Mouse (Mus musculus): ENCODE data around the gene Best1.

Gene Best1

DNA sequence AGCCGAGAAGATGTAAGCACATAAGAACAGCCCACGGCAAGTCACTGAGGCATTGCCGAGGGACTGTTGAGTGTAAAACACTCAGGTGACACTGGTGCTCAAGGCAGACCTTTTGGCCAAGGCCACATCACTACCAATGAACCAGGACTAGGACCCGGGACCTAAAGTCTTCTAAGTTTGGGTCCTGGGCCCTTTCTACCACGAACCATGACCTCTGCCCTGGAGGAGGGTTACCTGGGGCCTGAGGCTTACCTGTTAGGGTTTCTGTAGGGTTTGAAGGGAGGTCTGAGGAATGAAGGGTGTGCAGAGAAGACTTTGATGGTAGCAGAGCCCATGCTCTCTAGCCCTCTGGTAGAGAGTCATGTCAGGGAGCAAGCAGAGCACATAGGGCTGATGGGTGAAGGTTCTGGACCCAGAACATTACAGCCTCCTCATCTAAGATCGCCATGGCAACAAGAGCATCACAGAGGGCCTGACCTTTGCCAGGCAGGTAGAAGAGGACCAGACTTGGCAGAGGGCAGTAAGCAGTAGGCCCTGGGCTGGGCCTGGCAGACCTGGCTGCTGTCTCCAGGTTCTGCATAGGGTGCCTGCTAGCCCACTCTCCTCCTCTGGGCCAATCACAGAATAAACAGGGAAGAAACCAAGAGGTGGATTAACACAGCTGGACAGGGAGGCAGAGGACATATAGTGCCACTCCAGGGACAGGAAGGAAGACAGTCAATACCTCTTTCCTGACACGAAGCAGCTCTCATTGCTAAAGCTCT lies at the start of gene Best1, which contains the start of gene Rab3il1:
Best1 (minus strand) TSS at position 428 of the 764 bp plus-strand sequence.
Rab3il1 (plus strand) TSS at position 464 of the 764 bp plus-strand sequence.
- no peak for DNase-seq (ENCODE audit: low read depth)

DNA sequence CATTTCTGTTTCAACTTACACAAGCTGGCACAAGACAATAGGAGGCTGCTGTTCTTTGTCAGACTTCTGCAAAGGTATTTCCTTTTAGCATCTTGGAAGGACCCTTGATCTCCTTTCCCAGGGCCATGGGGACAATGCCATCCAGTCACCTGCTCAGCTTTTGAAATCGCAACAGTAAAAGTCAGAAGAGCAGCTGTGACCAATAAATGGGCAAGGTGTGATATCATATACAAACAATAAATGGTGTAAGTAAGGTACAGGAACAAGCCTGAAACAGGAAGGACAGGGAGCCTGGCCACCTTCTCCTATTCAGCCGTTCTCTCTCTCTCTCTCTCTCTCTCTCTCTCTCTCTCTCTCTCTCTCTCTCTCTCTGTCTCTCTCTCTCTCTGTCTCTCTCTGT lies 49.0 kb upstream of the Best1 start:
- DNase-seq (ENCODE audit: low read depth): no peak

DNA sequence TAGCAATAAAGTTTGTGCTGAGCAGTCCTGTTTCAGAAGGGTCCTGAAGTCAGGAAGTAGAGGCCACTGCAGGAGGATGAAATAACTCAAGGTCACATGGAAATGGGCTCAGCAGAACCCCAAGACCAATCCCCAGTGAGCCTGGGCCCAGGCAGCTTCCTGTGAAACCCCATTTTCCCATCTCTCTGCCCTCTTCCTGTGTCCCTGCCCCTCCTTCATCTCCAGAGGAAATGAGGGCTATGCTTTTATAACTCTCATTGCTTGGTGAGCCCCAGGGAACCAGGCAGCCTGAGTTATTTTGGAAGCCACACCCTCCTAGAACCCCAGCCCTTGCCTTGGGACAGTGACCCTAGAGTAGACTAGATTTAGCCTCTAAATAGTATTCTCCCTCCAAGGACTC lies 48.1 kb upstream of the Best1 start:
- no peak for DNase-seq (ENCODE audit: low read depth)

DNA sequence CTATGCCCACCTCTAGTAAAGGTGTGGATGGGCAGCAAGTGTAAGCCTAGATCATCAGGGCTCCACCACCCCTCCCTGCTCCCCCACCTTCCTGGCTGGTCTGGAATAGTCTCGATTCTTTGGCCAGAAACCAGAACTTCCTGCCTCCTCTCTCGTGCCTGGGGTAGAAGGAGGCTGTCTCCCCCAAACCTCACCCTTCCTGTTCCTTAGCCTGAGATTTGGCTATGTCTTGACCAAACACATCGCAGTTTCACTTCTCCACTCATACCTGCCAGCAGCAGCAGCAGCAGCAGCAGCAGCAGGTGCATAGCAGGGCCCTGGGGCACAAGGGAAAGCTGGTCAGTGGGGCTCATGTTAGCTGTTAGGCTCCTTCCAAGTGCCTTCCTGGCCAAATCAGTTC lies 45.5 kb upstream of the Best1 start:
- no peak for DNase-seq (ENCODE audit: low read depth)

DNA sequence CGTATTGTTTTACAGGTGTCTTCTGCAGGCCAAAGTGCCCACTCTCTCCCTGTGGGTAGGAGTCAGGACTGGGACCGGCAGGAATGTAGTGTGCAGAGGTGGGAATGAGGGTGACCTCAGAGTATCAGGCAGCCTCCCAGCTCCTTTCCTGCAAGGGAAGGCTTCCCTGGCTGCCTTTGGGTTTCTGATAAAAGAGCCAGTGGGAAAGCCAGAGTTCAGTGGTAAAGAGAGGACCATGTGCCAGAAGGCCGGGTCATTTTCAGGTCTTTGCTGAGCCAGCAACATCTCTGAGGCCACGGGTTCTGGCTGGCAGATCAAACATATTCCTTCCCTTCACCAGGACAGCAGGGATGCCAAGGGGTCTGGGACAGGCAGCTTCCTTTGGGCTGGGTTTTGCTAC lies 44.9 kb upstream of the Best1 start:
- DNase-seq (ENCODE audit: low read depth): no peak

DNA sequence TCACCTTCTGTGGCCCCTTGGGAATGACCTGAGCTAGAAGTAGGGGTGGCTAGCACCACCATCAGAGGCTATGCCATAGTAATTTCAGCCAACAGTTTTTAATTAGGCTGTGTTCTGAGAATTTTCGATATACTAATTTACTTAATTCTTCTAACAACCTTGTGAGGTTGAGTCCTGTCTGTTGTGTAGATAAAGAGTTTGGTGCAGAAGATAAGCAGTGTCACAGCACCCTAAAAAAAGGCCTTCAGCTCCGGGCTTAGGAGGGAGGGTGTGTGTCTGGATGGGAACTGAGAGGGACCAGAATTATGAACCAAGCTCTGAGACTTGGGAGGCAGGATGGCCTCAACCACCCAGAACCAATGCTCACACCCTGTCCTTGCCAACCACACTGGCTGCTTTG lies 44.3 kb upstream of the Best1 start:
- no peak for DNase-seq (ENCODE audit: low read depth)

DNA sequence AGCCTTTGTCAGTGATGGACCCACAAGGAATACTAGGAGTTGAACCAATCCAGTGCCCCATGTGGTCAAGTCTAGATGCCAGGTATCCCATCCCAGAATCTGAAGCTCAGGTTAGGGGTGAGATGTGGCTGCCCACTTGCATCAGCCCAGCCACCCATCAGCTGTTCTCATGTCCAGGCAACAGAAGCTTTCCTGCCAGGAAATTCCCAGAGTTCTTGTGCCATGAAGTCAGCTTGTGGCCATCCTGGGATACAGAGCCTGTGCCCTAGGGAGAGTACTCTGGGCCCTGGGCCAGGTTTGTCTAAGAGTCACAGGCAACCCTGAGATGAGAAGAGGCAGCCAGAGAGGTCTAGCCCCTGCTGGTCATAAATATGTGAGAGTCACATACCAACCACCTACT lies 42.2 kb upstream of the Best1 start:
- no peak for DNase-seq (ENCODE audit: low read depth)

DNA sequence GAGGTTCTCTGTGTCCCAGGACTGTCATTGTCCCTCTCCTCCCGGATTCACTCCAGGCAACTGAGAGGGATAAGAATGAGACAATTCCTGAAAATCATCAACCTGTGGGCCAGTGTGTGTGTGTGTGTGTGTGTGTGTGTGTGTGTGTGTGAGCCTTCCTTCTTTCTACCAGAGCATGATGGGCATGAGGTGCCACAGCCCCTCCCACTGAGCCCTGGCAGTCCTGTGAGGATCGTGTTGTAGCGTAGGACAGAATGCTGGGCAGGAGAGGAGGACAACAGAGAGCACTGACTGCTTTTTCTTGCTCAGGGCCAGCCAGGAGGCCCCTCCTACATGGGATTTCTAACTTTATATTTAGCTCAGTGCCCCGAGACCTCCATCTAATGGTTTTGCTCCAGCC lies 41.4 kb upstream of the Best1 start:
- no peak for DNase-seq (ENCODE audit: low read depth)

DNA sequence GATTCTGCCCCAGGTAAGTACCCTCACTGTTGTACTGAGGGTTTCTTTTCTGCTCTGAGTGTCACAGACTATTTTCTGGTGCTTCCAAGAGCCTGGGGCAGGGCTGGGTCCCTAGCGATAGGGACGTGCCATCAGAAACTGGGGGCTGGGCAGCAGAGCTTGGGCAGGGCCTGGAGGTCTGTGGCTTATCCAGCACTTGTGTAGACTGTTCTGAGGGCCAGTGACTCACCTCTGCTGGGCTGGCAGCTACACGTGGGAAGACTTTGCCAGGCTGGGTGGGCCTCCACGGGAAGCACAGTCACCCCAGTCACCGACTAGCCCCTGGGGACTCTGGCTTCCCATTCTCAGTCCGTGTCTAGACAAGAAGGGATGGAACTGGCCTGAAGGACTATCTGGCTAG lies 40.8 kb upstream of the Best1 start:
- DNase-seq (ENCODE audit: low read depth): no peak

DNA sequence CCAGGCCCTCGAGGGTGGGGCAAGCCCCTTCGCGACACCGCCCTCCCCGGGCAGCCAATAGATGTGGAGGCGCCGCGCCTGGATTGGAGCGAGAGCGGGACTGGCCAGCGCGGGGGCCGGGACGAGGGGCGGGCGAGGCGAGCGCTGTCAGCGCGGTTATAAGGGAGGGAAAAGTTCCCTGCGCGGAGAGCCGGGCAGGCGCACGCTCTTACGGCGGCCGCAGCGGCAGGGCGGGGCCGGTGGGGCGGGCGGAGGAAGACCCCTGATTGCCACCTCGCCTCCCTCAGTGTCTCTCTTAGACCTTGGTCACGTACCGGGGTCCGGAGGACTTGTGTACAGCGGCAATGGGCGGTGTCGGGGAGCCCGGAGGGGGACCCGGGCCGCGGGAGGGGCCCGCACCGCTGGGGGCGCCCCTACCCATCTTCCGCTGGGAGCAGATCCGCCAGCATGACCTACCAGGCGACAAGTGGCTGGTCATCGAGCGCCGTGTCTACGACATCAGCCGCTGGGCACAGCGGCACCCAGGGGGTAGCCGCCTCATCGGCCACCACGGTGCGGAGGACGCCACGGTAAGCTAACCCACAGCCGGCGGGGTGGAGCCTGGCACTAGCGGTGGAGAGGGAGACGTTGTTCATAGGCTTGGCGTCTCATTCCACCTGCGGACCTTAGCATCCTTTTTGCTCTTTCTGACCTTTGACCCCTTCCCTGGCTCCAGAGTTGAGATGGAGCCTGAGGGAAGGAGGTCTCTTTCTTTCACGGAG lies 40.1 kb upstream of the Best1 start, which contains the start of gene Fads3:
Fads3 (plus strand) TSS at position 182 of the 761 bp plus-strand sequence.
- DNase-seq (ENCODE audit: low read depth): no peak

DNA sequence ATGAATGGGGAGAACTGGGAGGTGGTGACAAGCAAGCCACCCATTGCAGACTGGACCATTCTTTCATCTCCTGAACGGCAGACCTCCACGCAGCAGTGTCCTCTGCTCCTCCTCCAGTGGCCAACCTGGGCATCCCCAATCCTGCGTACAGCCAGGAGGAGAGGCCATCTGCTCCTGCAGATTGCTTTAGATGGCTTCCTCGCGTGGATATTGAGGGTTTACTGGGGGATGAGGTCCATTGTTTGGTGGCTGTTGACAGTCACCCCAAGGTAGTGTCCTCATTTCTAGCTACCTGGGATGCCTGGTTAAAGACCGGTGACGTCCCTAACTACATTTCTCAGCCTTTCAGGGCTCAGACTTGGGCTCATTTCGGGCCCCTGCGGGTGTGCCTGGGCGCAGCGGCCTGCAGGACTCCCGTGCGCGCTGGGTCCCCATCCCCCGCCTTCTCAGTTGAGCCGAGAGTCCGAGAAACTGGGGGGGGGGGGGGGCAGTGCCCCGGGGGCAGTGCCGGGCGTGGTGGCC lies 39.5 kb upstream of the Best1 start:
- no peak for DNase-seq (ENCODE audit: low read depth)

DNA sequence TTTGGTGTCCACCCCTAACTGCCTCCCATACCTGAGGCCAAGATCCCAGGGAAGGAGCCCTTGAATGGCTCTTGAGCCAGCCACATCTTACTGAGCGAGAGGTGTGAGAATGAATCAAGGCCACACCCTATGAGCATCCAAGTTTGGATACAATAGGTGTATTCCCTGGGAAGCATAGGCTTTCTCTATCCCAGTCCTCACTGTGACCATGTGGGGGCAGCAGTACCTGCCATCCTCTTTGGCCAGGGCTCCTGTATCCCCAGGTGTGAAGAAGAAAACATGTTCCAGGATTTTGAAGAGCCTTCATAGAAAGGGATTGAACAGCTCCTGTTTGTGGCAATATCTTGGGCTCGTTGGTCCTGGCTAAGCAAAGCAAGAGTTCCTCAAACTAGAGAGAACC lies 38.2 kb upstream of the Best1 start:
- DNase-seq (ENCODE audit: low read depth): no peak

DNA sequence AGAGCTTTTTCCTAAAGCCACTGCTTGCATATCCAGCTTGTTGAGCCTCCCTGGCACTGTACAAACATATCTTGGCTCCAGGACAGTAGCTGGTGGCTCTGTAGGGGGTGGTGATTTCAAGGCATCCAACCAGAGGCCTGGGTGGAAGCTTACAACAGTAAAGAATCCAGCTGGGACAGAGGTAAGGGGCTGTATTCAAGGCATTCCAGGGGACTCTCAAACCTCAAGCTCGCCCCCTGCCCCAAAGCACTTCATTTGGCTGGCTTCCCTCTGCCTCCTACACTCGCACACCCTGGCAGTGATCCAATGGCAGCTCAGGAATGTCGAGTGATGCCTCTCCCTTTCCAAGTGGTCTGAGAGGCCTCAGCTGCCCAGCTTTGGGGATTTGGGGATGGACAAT lies 37.5 kb upstream of the Best1 start:
- DNase-seq (ENCODE audit: low read depth): no peak

DNA sequence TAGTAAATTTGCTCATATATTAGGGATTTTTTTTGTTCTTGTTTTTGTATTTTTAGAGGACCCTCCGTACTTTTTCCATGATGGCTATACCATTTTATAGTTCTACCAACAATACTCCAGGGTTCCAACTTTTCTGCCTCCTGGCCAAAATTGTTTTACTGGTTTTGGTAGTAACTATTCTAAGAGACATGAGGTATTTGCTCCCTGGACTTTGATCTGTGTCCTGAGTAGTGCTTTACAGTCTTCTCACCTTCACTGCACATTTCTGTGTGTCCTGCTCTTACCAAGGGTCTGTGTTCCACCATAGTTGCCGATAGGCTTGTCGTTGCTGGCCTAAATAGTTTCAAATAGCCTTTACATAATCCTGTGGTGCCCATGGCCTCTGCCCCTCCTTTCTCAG lies 36.9 kb upstream of the Best1 start:
- DNase-seq (ENCODE audit: low read depth): no peak

DNA sequence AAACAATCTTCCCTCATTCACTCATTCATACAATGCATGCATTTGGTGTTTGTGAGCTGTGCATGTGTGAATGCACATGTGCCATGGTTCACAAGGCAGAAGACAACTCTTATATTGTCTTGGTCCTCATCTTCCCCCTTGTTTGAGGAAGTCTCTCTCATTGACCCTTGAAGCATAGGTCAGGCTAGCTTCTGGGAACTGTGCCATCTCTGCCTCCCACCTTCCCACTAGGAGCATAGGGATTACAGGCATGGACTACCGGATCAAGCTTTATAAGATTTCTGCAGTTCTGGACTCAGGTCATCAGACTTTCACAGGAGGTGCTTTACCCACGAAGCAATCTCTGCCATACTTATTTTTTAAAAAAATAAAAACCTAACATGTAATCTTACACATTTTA lies 36.1 kb upstream of the Best1 start:
- no peak for DNase-seq (ENCODE audit: low read depth)

DNA sequence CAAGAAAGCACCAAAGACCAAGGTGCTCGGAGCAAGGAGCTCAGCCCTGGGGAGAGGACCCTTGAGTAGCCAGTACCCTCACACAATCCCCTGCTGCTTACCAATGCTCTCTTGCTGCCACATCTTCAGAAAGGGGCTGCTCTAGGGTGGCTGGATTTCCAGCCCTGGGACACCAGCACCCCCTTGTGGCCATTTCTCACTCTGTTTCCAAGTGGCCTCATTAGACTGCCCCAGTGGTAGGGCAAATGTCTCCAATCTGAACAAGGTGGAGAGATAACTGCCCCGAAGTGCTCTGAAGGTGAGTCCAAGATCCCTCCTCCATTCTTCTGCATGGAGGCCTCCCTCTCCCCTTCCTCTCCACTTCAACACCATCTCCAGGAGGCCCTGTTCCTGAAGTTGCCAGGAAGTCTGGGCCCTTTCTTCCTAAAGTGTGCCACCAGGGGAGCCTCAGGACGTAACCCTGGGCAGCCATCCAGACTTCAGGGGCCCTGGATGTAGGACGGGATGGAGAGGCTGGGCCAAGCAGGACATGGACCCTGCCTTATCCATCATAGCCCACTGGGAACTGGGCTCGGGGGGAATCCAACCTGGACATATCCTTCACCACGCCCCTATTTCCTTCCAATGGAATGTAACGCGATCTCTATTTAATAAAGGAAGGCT lies 33.5 kb upstream of the Best1 start:
- peak; percentile 82 for DNase-seq (ENCODE audit: low read depth)

DNA sequence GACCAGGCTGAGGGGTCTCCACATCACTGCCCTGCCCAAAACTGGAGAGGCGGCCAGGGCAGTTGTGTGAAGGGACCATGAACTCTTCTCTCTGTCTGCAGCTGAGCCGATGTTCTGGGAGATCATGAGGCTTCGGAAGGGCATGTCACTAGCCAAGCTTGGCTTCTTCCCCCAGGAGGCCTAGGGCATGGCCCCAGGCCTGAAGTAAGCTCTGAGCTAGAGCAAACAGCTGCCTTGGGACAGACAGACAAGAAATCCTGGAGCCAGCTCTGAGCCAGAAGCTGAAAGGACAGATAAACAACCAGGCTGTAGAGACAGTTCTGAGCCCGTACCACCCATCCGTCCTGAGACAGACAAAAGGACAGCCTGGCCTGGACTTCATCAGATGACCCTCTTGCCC lies 32.9 kb upstream of the Best1 start:
- no peak for DNase-seq (ENCODE audit: low read depth)

DNA sequence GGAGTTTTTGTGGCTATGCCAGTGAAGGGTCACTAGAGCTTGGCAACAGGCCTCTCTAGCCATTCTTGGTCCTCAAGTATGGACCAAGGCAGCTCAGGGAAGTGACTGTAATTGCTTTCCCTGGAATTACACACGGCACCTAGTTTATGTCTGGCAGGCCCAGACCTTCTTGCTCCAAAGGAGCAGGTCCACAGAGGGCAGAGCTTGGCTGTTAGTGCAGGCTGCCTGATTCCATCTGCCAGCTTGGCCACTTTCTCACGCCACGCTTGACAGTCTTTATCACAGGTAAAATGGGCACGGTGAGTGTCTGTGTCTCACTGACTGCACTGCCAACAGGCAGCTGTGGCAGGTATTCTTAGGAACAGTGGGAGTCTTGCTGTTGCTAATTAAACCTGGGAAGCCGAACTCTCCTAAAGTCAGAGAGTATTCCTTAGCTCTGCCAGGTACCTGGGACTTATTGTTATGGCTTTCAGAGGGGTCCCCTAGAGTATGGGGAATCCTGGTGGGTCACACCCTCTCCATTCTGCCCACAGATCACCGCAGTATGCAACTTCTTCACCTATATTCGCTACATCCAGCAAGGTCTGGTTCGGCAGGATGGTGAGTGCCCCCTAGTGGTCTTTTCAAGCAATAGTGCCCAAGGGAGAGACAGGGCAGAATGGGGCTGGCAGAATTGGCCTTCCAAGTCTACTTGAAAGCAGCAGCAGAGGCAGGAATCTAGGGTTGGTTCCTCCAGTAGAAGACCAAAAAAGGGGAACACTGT lies 32.0 kb upstream of the Best1 start:
- DNase-seq (ENCODE audit: low read depth): no peak

DNA sequence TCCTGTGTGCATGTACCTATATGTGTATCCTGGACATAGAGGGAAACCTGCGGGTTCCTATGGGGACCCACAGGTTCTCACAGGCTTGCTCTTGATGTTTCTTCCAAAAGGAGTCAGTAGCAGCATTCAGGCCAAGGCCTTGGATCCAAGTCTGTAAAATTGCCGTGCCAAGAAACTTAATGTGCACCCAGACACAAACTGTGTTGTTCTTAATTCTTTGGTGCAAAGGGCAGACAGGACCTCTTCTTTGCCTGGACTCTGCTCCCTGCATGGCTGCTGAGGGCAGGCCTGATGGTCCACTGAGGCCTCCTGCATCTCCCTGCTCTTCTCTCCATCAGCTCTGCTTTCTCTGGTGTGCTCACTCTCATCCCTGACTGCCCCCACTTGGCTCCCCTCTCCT lies 28.3 kb upstream of the Best1 start:
- DNase-seq (ENCODE audit: low read depth): no peak

DNA sequence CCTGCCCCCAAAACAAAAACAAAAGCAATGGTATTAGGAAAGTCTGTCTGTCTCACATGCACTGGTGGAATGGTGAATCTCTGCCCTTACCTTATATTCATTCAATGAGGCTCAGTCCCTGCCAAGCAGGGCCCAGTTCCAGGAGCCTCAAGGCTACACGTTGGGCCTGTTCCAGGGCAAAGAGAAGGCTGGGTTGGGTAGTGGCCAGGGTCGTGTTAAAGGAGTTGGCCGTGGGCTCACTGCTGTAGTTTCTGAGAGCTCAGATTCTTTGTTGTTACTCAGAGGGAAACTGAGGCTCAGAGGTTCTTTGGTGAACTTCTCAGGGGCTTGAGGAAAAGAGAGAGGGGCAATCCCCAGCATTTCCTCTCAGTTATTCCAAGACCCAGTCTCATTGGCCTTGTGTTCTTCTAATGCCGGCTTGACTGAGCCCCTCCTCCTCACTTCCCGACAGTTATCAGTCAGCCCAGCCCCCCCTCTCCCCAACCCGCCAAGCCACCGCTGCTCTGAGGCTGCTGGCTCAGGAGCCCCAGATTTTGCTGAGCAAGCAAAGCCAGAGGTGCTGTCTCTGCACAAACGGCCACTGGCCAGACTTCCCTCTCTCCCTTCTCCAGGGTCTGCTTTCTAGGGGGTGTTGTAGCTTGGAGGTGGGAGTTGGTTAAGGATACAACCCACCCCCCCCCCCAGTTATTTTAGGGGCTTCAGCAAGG lies 23.9 kb upstream of the Best1 start:
- DNase-seq (ENCODE audit: low read depth): no peak

DNA sequence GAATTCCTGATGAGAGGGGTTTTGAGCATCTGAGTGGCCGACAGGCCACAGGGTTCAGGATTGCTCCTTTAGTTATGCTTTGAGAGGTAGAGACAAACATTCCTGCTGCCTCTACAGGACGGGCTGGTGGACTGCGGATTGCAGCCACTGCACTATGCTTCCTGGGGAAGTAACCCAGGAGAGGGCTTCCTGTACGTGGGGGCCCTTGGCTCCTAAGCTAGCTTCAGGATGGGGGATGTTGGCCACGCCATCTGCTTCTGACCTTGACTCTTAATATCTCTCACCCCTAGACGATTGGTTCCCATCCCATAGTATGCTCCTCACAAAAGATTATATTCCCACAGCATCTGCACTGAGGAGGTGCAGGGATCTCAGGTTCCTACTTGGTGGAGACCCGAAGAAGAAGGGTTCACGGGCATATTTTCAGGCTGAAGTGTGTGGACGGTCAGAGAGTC lies 21.9 kb upstream of the Best1 start:
- no peak for DNase-seq (ENCODE audit: low read depth)

Measured in c-Kit-positive CD71-negative TER-119-negative erythroid progenitor cells, embryonic 14.5 days (primary cell).